Mouse (Mus musculus): ENCODE measurements around the gene Ms4a6b.
"Not testable (repeated sequence)": the region's sequence is repeated elsewhere in the genome, so short reads cannot be mapped to it uniquely, and the experiment has no call there.

The Ms4a6b gene

DNA sequence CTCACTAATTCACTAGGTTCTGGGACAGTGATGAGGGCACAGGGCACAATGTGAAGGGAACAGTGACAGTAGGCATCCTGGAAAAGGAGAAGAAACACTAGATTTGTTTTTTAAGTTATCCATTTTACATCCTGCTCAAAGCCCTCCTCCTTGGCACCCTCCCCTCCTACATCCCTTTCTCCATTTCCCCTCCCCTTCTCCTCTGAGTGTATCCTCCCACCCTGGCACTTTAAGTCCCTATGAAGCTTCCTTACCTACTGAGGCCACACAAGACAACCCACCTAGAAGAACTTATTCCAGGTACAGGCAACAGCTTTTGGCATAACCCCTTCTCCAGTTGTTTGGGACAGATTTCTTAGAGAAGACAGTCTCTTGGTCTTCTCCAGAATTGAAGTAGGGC, at the start of gene Ms4a6b:
Gene Ms4a6b, plus strand, starts transcription at position 267 of the 400 bp plus-strand sequence.
- DNase-seq (ENCODE audit: low spot score), result no peak

DNA sequence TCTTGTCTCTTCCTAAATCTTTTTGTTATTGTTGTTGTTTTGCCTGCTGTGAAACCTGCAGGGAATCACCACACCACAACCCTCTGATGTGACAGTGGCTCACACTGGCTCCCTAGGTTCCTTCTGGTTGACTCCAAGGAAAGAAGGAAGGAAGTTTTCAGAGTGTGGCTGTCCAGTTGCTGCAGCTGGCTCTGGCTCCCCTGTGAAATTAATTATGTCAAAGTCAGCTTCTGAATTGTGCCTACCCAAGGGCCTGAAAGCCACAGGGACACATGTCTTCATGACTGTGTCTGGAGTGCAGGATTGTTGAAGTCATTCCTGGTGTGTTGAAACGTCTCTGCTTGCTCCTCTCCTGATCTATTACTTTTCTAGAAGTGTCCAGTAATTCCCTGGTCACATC, 48.0 kb upstream of the Ms4a6b start:
- DNase-seq (ENCODE audit: low spot score), result not testable (repeated sequence)

DNA sequence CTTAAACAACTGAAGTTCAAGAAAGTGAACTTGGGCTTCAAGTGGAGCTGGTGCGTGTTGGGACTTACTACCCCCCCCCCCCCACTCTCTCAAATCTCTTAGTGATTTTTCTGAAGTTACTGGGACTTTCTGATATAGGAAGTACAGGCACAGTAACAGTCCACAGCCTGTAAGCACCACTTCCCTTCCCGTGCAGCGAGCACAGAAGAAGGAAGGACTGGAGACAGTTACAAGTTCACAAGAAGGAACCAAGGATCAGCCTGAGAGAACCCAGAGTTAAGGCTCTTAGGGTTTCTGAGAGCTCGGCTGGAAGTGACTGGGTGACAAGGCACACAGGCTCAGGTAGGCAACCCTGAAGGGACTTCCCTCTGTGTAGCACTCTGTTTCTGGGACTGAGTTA, 47.1 kb upstream of the Ms4a6b start, which contains the start of gene Ms4a6c:
Gene Ms4a6c, plus strand, starts transcription at position 152 of the 400 bp plus-strand sequence.
- not testable (repeated sequence) for DNase-seq (ENCODE audit: low spot score)

GRCm38 (mm10) chr19:11479714-11480113, 36.6 kb upstream of the Ms4a6b start:
- DNase-seq (ENCODE audit: low spot score), result no peak

- no peak for DNase-seq (ENCODE audit: low spot score)
Observed at GRCm38 (mm10) chr19:11482684-11483083, 33.6 kb upstream of the Ms4a6b start.

- DNase-seq (ENCODE audit: low spot score), result no peak
Observed at GRCm38 (mm10) chr19:11483941-11484340, 32.4 kb upstream of the Ms4a6b start.

DNA sequence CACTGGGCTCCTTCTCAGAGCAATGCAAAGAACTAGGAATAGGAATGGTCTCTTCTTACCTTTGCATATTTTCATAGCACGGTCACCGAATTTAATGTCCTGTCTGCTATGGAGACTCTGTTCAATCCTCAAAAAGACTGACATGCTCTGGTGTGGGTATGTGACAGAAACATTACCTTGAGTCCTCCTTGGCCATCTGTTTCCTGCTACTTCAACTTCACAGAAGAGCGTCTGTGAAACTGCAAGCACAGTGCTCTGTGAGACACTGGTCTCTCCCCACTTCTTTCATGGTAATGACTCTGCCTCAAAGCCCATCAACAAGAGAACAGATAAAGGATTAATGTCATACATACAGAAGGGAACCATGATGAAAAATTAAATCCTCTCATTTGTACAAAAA, 31.9 kb upstream of the Ms4a6b start:
- no peak for DNase-seq (ENCODE audit: low spot score)

DNA sequence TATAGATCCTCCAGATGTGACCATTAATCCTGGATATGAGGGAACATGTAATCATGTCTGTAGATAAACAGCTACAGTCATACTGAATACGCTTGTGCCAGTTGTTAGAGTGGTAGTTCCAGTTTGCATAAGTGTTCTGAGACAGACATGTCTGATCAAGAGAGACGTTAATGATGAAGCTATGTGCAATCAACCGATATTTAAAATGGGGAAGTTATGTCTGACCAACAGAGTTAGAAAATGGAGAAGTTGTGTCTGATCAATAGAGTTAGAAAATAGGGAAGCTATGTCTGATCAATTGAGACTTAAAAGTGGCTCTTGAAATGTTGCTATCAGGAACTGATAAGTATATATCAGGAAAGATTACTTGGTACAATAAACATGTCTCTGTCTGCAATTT, 31.0 kb upstream of the Ms4a6b start:
- DNase-seq (ENCODE audit: low spot score), result no peak

- no peak for DNase-seq (ENCODE audit: low spot score)
Observed at GRCm38 (mm10) chr19:11485746-11486145, 30.6 kb upstream of the Ms4a6b start, which contains the start of gene Gm8369. Gm8369 (plus strand) TSS chr19:11485938.

DNA sequence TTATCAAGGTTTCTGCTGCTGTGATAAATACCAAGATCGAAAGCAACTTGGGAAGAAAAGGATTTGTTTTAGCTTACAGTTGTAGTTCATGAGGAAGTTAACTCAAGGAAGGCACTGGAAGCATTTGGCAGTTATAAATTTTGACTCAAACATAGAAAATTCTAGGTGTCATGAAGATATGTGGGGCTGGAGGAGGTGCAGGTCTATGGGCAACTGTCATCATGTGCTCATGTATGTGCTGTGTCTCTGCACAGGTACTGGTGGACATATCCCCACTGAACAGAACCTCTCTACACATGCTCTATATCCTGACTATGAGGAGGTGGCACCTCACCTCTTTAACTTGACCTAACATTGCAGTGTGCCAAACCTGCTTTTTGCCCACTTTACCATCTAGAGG, 29.7 kb upstream of the Ms4a6b start:
- no peak for DNase-seq (ENCODE audit: low spot score)

- no peak for DNase-seq (ENCODE audit: low spot score)
Observed at GRCm38 (mm10) chr19:11491406-11492189, 24.7 kb upstream of the Ms4a6b start.

- no peak for DNase-seq (ENCODE audit: low spot score)
Observed at GRCm38 (mm10) chr19:11492671-11493070, 23.6 kb upstream of the Ms4a6b start.

DNA sequence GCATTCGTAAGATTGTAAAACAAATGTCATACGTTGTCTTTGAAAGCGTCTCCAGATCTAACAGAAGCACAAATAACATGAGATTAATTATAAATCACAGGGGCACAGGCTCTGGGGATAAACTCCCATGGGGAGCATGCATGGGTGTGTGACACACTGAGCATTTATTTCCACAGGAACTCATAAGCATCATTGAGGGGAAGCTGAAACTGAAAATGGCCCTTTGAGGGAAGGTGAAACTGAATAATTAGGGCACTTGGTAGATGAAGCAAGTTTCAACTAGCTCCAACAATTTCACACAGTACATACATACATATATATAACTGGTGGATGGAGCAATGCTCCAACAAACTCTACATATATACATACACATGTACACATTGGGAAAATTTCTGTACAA, 21.8 kb upstream of the Ms4a6b start:
- DNase-seq (ENCODE audit: low spot score), result no peak

DNA sequence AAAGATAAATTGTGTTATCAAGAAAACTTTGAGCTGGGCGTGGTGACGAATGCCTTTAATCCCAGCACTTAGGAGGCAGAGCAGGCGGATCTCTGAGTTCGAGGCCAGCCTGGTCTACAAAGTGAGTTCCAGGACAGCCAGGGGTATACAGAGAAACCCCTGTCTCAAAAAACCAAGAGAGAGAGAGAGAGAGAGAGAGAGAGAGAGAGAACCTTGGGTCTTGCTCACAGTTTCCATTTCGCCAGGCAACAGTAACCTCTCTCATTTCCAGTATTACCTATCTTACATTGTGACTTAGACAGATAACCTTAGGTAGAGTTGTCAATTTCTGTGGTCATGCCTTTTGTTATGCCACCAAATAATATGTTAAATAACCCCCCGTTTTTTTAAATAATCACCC, 20.0 kb upstream of the Ms4a6b start:
- DNase-seq (ENCODE audit: low spot score), result no peak

DNA sequence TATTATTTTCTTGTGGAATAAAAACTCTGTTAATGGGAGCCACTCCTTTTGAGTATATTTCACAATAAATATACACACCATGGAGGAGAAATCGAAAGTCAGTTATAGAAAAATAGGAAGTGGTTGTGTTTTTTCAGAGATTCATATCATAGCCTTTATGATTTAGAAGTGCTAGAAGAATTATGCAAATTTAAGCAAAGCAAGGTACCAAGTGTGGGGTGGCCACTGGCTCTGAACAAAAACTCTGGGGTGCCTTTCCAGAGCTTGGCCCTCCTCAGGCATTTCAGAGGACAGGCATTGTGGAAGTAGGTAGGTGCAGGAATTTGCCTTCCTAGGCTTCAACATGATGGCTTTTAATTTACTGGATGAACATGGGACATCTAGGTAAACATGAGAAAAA, 19.0 kb upstream of the Ms4a6b start:
- DNase-seq (ENCODE audit: low spot score), result not testable (repeated sequence)

- no peak for DNase-seq (ENCODE audit: low spot score)
Observed at GRCm38 (mm10) chr19:11500796-11501195, 15.5 kb upstream of the Ms4a6b start.

- DNase-seq (ENCODE audit: low spot score), result no peak
Observed at GRCm38 (mm10) chr19:11501326-11501725, 15.0 kb upstream of the Ms4a6b start.

- DNase-seq (ENCODE audit: low spot score), result no peak
Observed at GRCm38 (mm10) chr19:11504857-11505256, 11.5 kb upstream of the Ms4a6b start.

GRCm38 (mm10) chr19:11513458-11513857, 2.9 kb upstream of the Ms4a6b start:
- DNase-seq (ENCODE audit: low spot score), result no peak

DNA sequence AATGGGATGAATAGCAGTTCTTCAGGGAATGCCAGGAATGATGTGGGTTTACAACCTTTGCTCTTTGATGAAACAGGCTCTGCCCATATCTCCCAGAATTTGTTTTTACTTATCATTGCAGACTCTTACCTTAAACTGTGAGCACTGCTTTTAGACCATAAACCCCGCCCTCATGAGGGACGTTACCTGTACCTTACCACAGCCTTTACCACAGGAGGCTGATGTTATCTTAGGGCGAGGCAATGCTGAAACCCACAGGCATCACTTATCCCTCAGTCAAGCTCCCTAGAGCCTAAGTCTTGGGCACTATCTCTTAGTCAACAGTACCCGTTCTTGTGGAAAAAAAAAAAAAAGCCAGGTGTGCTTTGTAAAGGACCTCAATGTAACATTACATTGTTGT, 533 bp downstream of the Ms4a6b start:
- no peak for DNase-seq (ENCODE audit: low spot score)

DNA sequence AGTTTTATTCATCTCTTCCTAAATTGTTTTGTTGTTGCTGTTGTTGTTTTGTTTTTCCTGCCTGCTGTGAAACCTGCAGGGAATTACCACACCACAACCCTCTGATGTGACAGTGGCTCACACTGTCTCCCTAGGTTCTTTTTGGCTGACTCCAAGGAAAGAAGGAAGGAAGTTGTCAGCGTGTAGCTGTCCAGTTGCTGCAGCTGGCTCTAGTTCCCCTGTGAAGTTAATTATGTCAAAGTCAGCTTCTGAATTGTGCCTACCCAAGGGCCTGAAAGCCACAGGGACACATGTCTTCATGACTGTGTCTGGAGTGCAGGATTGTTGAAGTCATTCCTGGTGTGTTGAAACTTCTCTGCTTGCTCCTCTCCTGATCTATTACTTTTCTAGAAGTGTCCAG, 1.1 kb downstream of the Ms4a6b start:
- not testable (repeated sequence) for DNase-seq (ENCODE audit: low spot score)

DNA sequence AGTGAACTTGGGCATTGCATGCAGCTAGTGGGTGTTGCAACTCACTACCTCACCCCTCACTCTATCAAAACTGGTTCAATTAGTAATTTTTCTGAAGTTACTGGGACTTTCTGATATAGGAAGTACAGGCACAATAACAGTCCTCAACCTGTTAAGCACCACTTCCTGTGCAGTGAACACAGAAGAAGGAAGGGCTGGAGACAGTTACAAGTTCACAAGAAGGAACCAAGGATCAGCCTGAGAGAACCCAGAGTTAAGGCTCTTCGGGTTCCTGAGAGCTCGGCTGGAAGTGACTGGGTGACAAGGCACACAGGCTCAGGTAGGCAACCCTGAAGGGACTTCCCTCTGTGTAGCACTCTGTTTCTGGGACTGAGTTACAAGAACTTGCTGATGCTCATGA, 2.0 kb downstream of the Ms4a6b start:
- DNase-seq (ENCODE audit: low spot score), result not testable (repeated sequence)

- DNase-seq (ENCODE audit: low spot score), result no peak
Observed at GRCm38 (mm10) chr19:11520146-11520545, 3.8 kb downstream of the Ms4a6b start.

DNA sequence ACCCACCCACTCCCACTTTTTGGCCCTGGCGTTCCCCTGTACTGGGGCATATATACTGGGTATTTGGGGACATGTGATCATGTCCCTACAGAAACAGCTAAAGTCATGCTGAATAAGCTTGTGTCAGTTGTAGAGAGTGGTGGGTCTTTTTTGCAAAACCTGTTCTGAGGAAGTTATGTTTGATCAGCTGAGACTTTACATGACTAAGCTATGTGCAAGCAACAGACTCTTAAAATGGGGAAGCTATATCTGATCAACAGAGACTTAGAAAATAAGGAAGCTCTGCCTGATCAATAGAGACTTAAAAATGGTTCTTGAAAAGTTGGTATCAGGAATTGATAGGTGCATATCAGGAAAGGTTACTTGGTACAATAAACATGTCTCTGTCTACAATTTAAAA, 17.1 kb downstream of the Ms4a6b start:
- no peak for DNase-seq (ENCODE audit: low spot score)

Data from MN1 (cell line).